Comparison of ENCODE assay signal across 9 mouse cellular contexts in the genomic region with DNA sequence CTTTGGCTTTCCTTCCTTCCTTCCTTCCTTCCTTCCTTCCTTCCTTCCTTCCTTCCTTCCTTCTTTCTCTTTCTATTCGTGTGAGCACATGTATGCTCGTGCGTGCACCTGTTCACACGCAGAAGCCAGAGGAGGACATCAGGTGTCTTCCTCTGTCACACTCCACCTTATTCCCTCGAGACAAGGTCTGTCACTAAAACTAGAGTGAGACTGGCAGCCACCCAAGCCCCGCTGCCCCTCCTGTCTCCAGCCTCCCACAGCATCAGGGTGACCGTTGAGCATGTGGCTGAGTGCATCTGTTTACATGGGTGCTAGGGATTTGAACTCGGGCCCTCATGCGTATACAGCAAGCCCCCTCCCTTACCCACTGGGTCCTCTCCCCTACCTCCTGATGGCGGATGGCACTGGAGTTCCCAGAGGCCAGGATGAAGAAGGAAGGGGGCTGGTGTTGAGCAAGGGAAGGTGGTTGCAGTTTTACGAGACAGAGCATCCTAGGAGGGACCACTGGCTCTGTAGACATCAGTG. TPM values are rescaled to one million over a fixed set of nuclear protein-coding genes. Genes with fewer than 3 reads are reported as not detected.
A peak's percentile ranks its signal among the peaks of the same experiment; 100 is the strongest.
DNase-seq lines count a peak whose midpoint lies in the region; ATAC-seq and TF ChIP-seq lines count a peak whose summit lies in the region.
"Had no signal": no experiment of that assay in that cellular context is flagged by ENCODE, and none has a peak within 500 bp of the region (broad histone marks: within the 10 kb centered on the region; RNA-seq: fewer than 3 reads in every experiment).

No protein-coding gene starts in this region.

- no peak for DNase-seq in heart, adult 8-10 months (ENCODE audit: low spot score)
- DNase-seq in brain, embryonic 14.5 days (ENCODE audit: low read depth) = peak; percentile 52
- no peak for DNase-seq in spleen, adult 18-20 months
- no peak for DNase-seq in testis, postnatal 14 days (ENCODE audit: low spot score)
- DNase-seq in gastrocnemius, adult 18-20 months (ENCODE audit: low spot score) = no peak
- DNase-seq: thymus, adult 18-20 months had no signal

- no peaks in the 10 kb centered on the region for H3K27me3 ChIP-seq in heart, embryonic 16.5 days (ENCODE audit: control insufficient read depth, insufficient read depth, low read length)
- H3K27me3 ChIP-seq in forebrain, embryonic 13.5 days = no peaks in the 10 kb centered on the region
- H3K27me3 ChIP-seq in midbrain, embryonic 15.5 days (replicated peaks) = no peaks in the 10 kb centered on the region

- peaks cover 84% of the 10 kb centered on the region for H3K4me1 ChIP-seq in heart, embryonic 16.5 days (ENCODE audit: control insufficient read depth, insufficient read depth, low read length)
- H3K4me1 ChIP-seq in forebrain, embryonic 13.5 days = peaks cover 77% of the 10 kb centered on the region
- peaks cover 65% of the 10 kb centered on the region for H3K4me1 ChIP-seq in midbrain, embryonic 15.5 days

- 0 out of 2 replicates have a peak, but pooled peaks cover 2% of the 10 kb centered on the region for H3K36me3 ChIP-seq in heart, embryonic 16.5 days (ENCODE audit: control insufficient read depth, insufficient read depth)
- H3K36me3 ChIP-seq in forebrain, embryonic 13.5 days (ENCODE audit: poor library complexity, severe bottlenecking) = peaks cover 20% of the 10 kb centered on the region
- H3K36me3 ChIP-seq in midbrain, embryonic 15.5 days (replicated peaks) = no peaks in the 10 kb centered on the region

- TF ChIP-seq CTCF in brain, embryonic 14.5 days (IDR thresholded peaks at IDR 0.05; ENCODE audit: borderline replicate concordance, extremely low read depth, insufficient read depth, insufficient read length) = no peak

- no peaks in the 10 kb centered on the region for H3K9me3 ChIP-seq in heart, embryonic 16.5 days (replicated peaks; ENCODE audit: control insufficient read depth, low read length)
- H3K9me3 ChIP-seq in forebrain, embryonic 13.5 days (replicated peaks) = no peaks in the 10 kb centered on the region
- H3K9me3 ChIP-seq in midbrain, embryonic 15.5 days = no peaks in the 10 kb centered on the region

- no peak for TF ChIP-seq POLR2A in brain, embryonic 14.5 days (IDR thresholded peaks at IDR 0.05; ENCODE audit: borderline replicate concordance, extremely low read depth, insufficient read depth, insufficient read length, poor library complexity, severe bottlenecking)

- no peak for ATAC-seq in heart, embryonic 16.5 days (replicated peaks; ENCODE audit: extremely low read depth, insufficient read depth, low FRiP score)
- no peak for ATAC-seq in forebrain, embryonic 13.5 days
- ATAC-seq in midbrain, embryonic 15.5 days (replicated peaks) = no peak

- no peak overlapping the region for H3K4me3 ChIP-seq in heart, embryonic 16.5 days (ENCODE audit: low read length)
- H3K4me3 ChIP-seq in forebrain, embryonic 13.5 days = no peak overlapping the region
- H3K4me3 ChIP-seq in midbrain, embryonic 15.5 days = no peak overlapping the region

- 71% methylated on average over 11 of the region's 11 CpGs for WGBS in heart, embryonic 16.5 days
- 80% methylated on average over 11 of the region's 11 CpGs for WGBS in forebrain, embryonic 13.5 days
- 84% methylated on average over 11 of the region's 11 CpGs for WGBS in midbrain, embryonic 15.5 days

- peak overlapping the region; percentile 65 for H3K27ac ChIP-seq in heart, embryonic 16.5 days (ENCODE audit: low read length)
- H3K27ac ChIP-seq in forebrain, embryonic 13.5 days = peak overlapping the region; percentile 91
- H3K27ac ChIP-seq in midbrain, embryonic 15.5 days = peak overlapping the region; percentile 84

- H3K4me2 ChIP-seq in heart, embryonic 16.5 days (ENCODE audit: low read depth, low read length) = no peak overlapping the region
- 0 out of 2 replicates have a peak overlapping the region, but pooled peaks have one; percentile 28 for H3K4me2 ChIP-seq in forebrain, embryonic 13.5 days
- H3K4me2 ChIP-seq in midbrain, embryonic 15.5 days = no peak overlapping the region

- peak overlapping the region; percentile 48 for H3K9ac ChIP-seq in heart, embryonic 16.5 days (ENCODE audit: low read length)
- H3K9ac ChIP-seq in forebrain, embryonic 13.5 days = peak overlapping the region; percentile 51; the same call in 1 of the 2 replicates
- no peak overlapping the region for H3K9ac ChIP-seq in midbrain, embryonic 15.5 days

RNA-seq across cellular contexts. Expression of a gene that starts 30.8 kb away (rescaled TPM):
- 18.7 and 22.2 TPM in 2 replicates for polyA plus RNA-seq in heart, embryonic 16.5 days (2015; fragmentation: Nextera tagmentation; extraction: Ambion mirVana)
- total RNA-seq in heart, adult 8-10 months (2022) = 10 to 100 TPM; 26.1 to 31.8 (median 27.3) TPM
- polyA plus RNA-seq in brain, embryonic 14.5 days (2012; rRNA removed) = 64.7 and 74.6 TPM in 2 replicates
- 30.1 and 31.6 TPM in 2 replicates for polyA plus RNA-seq in forebrain, embryonic 13.5 days (2015; fragmentation: Nextera tagmentation; extraction: Ambion mirVana)
- polyA plus RNA-seq in midbrain, embryonic 15.5 days (2015; fragmentation: Nextera tagmentation; extraction: Ambion mirVana) = 41.0 and 41.7 TPM in 2 replicates
- total RNA-seq in gastrocnemius, adult 18-20 months (2021) = 10 to 100 TPM in 1 of 2 experiments, 1 to 10 TPM in 1; 7.6 to 12.1 TPM

RNA-seq across cellular contexts. Expression of a gene that starts 54.8 kb away (rescaled TPM):
- 1.7 TPM in 2 replicates for polyA plus RNA-seq in heart, embryonic 16.5 days (2015; fragmentation: Nextera tagmentation; extraction: Ambion mirVana)
- total RNA-seq in heart, adult 8-10 months (2022) = 1 to 10 TPM; 3.2 to 7.3 (median 4.5) TPM
- 17.6 and 21.3 TPM in 2 replicates for polyA plus RNA-seq in brain, embryonic 14.5 days (2012; rRNA removed)
- 6.6 and 7.1 TPM in 2 replicates for polyA plus RNA-seq in forebrain, embryonic 13.5 days (2015; fragmentation: Nextera tagmentation; extraction: Ambion mirVana)
- 1.6 and 2.2 TPM in 2 replicates for polyA plus RNA-seq in midbrain, embryonic 15.5 days (2015; fragmentation: Nextera tagmentation; extraction: Ambion mirVana)
- total RNA-seq in gastrocnemius, adult 18-20 months (2021) = under 1 TPM; 0.24 to 0.32 TPM
